Mouse (Mus musculus) erythroblast, embryonic 14.5 days (primary cell): ENCODE measurements around the gene Dedd2.

Experiments used
- GATA1 ChIP-seq: IDR thresholded peaks from 2 replicates; pipeline ENCODE4 v1.6.1; 2012; ENCODE audit warnings: low read length, inconsistent platforms, mixed read lengths
- TAL1 ChIP-seq: IDR thresholded peaks from 3 replicates; pipeline ENCODE4 v1.6.1; 2012; ENCODE audit warnings: low read length, inconsistent platforms, mixed read lengths

DNA sequence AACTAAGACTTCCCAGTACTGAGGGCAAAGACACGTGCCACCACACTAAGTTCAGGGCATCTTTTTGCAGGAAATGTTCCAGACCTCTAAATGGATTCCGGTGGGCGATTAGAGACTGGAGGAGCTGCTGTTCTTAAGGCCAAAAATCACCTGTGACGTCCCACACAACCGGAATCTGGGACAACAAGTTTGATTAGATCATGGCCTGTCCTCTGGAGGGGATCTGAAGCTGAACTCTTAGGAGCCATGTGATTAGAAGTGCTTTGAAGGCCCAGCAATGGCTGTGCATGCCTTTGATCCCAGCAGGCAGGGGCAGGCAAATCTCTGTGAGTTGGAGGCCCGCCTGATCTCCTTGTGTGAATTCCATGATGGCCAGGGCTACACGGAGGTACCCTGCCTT, 20.2 kb upstream of the Dedd2 start:
- no peak for TF ChIP-seq GATA1
- no peak for TF ChIP-seq TAL1
